Mouse (Mus musculus) CH12.LX (cell line): ENCODE results near the gene Gm27021.

Experiments
- BHLHE40 ChIP-seq: IDR thresholded peaks from 2 replicates; pipeline ENCODE4 v1.6.1; 2011; ENCODE audit warnings: mild to moderate bottlenecking, low read depth, low read length, improper control_type of control experiment
- CTCF ChIP-seq, 2 experiments: IDR thresholded peaks in 1 of 2; conservative IDR thresholded peaks in 1 of 2; 2 replicates each; pipeline ENCODE4 v1.5.1; 2011 to 2012; ENCODE audit warnings: low read depth in 2 of 2, low read length in 2 of 2, improper control_type of control experiment in 1 of 2, inconsistent platforms in 1 of 2, mild to moderate bottlenecking in 1 of 2, moderate library complexity in 1 of 2
- EP300 ChIP-seq: IDR thresholded peaks from 2 replicates; pipeline ENCODE4 v1.6.1; 2011; ENCODE audit warnings: low read length, improper control_type of control experiment
- JUN ChIP-seq: IDR thresholded peaks from 2 replicates; pipeline ENCODE4 v1.6.1; 2011; ENCODE audit warnings: low read depth, mild to moderate bottlenecking, low read length, improper control_type of control experiment, moderate library complexity; ENCODE audit not compliant: insufficient read depth
- JUND ChIP-seq: conservative IDR thresholded peaks from 2 replicates; pipeline ENCODE4 v1.6.1; 2011; ENCODE audit warnings: low read depth, low read length, improper control_type of control experiment
- MAFK ChIP-seq: IDR thresholded peaks from 2 replicates; pipeline ENCODE4 v1.6.1; 2011; ENCODE audit warnings: low read length, improper control_type of control experiment; ENCODE audit not compliant: insufficient replicate concordance
- MXI1 ChIP-seq: IDR thresholded peaks from 2 replicates; pipeline ENCODE4 v1.6.1; 2011; ENCODE audit warnings: mild to moderate bottlenecking, low read depth, low read length, improper control_type of control experiment
- POLR2A ChIP-seq: IDR thresholded peaks from 2 replicates; pipeline ENCODE4 v1.6.1; 2011; ENCODE audit warnings: low read depth, mild to moderate bottlenecking, improper control_type of control experiment, low read length
- RCOR1 ChIP-seq: conservative IDR thresholded peaks from 2 replicates; pipeline ENCODE4 v1.6.1; 2012; ENCODE audit warnings: low read depth, mild to moderate bottlenecking, inconsistent platforms, low read length, improper control_type of control experiment
- SMC3 ChIP-seq: IDR thresholded peaks from 2 replicates; pipeline ENCODE4 v1.6.1; 2011; ENCODE audit warnings: low read depth, low read length, improper control_type of control experiment
- ZC3H11A ChIP-seq: IDR thresholded peaks from 2 replicates; pipeline ENCODE4 v1.6.1; 2012; ENCODE audit warnings: low read depth, mild to moderate bottlenecking, inconsistent platforms, low read length, improper control_type of control experiment

DNA sequence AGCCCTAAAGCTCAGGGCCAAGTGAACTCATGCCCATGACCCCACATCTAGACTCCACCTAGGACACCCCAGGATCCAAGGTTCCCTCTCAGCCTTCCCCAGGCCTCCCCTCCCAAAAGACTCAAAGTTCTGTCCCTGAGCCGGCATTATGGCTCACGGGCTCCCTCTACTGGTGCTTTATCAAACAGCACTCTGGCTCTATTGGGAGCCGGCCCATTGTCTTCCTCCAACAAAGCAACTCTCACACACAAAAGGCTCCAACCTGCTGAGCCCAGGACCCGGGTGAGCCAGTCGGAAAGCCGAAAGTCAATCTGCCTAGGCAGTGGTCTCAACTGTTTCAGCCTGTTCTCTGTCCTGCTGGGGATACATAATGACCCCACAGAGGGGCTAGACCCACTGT is 49.8 kb downstream of the Gm27021 start:
- TF ChIP-seq MAFK (no peak), CTCF (conservative IDR thresholded peaks at IDR 0.05 in 1 of 2, IDR thresholded peaks at IDR 0.05 in 1 of 2; ENCODE audit: low read depth in 2 of 2, low read length in 2 of 2) (peak; percentile 57 to 86), BHLHE40 (no peak), POLR2A (no peak), JUND (no peak), RCOR1 (no peak), SMC3 (peak; percentile 48), JUN (no peak), EP300 (no peak), ZC3H11A (no peak), MXI1 (no peak)
